Mouse (Mus musculus) adrenal gland, postnatal 25 days (tissue): ENCODE results near the gene Mef2d. TPM values are rescaled to one million over a fixed set of nuclear protein-coding genes. Genes with fewer than 3 reads are reported as not detected.

Experiments
- DNase-seq: peaks from one replicate; pipeline ENCODE4 v3.0.0; 2021; ENCODE audit warnings: mixed read lengths
- long read RNA-seq: library from polyadenylated mRNA; stranded (forward); transcript quantifications from one replicate; pipeline ENCODE4 v2.0.0, GENCODE M21; 2021
- total RNA-seq: library from RNA; stranded (reverse); gene quantifications from 2 replicates; pipeline ENCODE4 v1.2.3, GENCODE M21; 2021

Gene Mef2d
- 104 TPM in 2 replicates for total RNA-seq
- long read RNA-seq, full-length matches to known transcripts: 2 of 30 reads
- long read RNA-seq, partial matches to known transcripts: 8 of 30 reads
- long read RNA-seq, other reads (novel, unspliced or antisense): 20 of 30 reads

GRCm38 (mm10) chr3:88141787-88142523 is at the start of gene Mef2d:
TSS of gene Mef2d (plus strand) at chr3:88142372.
- DNase-seq: peak; percentile 97

GRCm38 (mm10) chr3:88094126-88094525 is 48.0 kb upstream of the Mef2d start:
- DNase-seq: no peak

GRCm38 (mm10) chr3:88097666-88098065 is 44.5 kb upstream of the Mef2d start:
- no peak for DNase-seq

DNA sequence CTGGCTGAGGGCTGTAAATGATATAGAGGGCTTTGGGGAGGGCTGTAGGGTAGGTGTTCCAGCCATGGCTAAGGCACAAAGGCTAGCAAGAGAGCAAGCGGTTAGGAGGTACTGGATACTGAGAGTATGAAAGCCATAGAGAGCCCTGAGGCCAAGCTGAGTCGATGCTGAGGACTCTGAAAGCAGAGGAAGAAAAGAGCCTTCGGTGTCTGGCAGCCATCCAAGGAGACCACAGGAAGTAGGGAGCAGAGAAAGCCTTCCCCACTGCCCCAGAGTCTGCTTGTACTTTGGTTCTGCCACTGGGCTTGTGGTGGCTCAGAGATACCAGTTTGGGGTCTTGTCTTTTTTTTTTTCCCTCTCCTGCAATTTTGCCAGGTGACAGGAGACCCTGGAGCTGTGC is 41.9 kb upstream of the Mef2d start:
- DNase-seq: no peak

DNA sequence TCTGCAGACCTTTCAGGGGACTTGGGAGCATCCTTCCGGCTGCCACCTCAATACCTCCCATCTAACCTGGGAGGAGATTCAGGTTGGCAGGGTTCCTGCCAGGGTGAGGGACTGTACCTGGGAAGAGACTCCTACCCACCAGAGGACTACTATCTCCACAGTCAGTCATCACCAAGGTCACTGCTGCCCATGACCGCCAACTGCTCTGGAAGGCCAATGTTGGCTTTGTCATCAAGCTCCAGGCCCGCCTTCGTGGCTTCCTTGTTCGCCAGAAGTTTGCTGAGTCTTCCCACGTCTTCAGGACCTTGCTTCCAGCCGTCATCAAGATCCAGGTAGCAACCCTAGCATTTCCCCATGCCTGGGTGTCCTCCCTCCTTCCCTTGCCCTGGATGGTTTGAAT is 40.4 kb upstream of the Mef2d start:
- DNase-seq: peak; percentile 30

DNA sequence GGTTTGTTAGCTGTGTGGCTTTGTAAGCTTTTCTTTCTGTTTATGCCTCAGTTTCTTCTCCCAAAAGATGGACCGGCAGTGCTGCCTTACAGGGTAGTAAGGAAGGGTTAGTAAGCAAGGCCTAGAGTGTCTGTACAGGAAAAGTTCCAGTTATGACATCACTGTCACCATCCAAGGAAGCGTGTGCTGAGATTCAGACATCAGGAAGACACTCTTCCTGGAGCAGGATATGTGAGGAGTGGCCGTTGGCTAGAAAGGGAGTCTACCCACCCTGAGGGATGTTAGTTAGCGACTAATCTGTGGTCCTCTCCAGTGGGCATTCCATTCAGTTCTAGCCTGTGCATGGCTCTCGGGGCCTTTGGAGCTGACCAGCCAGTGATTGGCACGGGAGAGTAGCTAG is 40.0 kb upstream of the Mef2d start:
- no peak for DNase-seq

GRCm38 (mm10) chr3:88102611-88103010 is 39.6 kb upstream of the Mef2d start:
- DNase-seq: no peak

GRCm38 (mm10) chr3:88106126-88106525 is 36.0 kb upstream of the Mef2d start:
- no peak for DNase-seq

GRCm38 (mm10) chr3:88109126-88109525 is 33.0 kb upstream of the Mef2d start:
- DNase-seq: no peak

DNA sequence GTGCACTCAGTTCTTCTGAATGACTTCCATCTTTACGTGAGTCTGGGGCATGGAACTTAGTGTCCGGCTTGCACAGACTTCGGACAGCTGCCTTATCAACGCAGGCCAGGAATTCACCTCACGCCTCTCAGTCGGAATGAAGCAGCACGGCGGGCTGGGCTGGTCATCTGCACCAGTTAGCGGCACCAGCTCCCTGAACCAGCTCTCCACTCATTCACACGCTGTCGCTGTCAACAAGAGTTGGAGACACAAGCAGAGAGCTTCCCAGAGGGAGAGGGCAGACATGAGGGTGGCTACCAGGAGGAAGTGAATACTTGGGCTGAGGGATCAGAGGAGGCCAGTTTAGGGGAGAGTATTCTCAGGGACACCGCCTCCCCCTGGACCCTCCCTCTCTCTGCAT is 27.8 kb upstream of the Mef2d start:
- DNase-seq: no peak

- DNase-seq: no peak
Measured at GRCm38 (mm10) chr3:88120117-88120651, 22.0 kb upstream of the Mef2d start.

DNA sequence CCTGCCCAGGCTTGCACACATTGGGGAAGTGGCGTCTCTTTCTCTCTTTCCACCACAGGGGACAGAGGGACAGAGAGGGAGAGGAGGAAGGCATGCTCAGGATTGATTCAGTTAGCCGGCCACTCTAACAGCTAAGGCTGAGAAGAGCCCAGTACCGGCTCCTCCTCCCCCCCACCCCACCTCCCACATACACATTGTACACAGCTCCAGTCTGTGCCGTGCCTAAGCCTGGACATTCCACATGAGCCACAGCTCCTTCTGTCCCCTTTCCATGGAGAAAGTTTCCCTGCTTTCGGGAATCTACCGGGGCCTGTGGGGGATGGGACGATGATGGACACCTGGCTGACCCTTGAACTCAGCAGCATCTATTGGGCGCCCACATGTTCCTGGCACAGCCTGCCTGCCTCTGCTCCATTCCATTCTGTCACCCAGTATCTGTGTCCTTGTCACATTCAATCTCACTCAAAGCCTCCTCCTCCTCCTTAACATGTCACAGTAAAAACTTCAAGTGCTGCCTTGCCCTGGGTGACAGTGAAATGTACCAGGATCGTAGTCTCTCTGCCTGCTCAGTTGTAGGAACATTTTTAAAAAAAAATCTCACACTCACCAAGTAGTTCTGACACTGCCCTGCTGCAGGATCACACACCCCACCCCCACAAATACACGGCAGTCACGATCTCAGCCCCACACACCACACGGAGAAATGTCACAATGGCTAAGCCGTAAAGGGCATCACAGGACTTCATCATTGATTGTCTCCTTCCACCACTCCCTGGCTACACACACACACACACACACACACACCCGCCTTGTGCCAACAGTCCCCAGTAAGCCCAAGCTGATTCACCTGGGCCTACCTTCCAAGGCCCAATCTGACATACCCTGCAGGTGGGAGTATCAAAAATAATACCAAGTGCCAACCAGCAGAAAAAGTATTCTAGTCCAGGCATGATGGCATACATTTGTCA is 20.7 kb upstream of the Mef2d start:
- no peak for DNase-seq

DNA sequence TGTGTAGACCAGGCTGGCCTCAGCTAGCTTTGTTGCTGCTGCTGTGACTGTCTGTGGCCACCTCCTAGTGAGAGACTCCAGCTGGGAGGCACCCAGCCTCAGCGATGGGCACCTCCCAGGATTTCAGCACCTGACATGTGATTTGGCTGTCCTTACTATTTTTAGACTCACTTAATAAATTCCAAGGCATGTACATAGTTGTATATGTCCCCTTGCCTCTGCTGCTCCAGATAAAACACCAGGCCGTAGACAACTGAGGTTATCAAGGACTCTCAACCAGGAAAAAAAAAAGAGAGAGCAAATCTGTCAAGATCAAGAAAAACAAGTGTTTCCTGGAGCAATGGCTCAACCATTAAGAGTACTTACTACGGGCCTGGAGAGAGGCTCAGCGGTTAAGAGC is 17.0 kb upstream of the Mef2d start:
- DNase-seq: no peak

- peak; percentile 40 for DNase-seq
Measured at GRCm38 (mm10) chr3:88126181-88126580, 16.0 kb upstream of the Mef2d start.

DNA sequence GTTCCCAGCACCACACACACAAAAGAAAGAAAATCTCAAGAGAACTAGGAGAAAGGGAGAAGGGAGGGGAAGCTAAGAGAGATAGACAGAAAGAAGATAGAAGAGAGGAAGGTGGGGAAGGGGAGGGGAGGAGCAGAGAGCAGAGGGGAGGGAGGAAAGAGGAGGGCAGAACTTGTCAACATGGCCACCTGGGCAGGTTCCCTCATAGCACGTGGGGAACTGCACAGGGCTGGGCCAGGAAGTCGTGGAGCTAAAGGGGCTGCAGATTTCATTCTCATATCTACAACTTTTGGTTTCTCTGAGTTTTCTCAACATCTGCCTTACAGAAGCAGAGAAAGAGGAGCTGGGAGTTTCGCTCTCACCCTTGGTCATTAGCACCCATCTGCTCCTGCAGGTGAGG is 14.5 kb upstream of the Mef2d start:
- DNase-seq: no peak

- no peak for DNase-seq
Measured at GRCm38 (mm10) chr3:88128056-88128455, 14.1 kb upstream of the Mef2d start.

GRCm38 (mm10) chr3:88129006-88129405 is 13.2 kb upstream of the Mef2d start:
- DNase-seq: no peak

GRCm38 (mm10) chr3:88131071-88131470 is 11.1 kb upstream of the Mef2d start:
- DNase-seq: peak; percentile 36

DNA sequence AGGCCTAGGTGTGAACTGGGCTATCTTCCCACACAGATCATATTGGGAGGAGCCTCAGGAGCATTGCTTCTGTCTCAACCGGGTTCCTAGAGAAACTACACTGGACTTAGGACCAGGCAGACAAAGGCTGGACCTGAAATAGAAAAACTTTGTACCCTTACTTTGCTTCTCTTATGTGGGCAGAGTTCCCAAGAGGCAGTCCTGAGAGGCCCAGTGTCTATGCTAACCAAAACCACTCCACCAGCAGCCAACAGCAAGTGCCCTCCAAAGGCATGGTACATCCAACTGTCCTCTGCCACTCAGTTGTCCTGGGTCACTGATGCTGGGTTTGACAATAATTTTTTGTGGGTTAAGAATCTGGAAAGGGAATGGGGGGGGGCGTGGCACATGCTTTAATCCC is 9.7 kb upstream of the Mef2d start:
- no peak for DNase-seq

GRCm38 (mm10) chr3:88133187-88133771 is 8.9 kb upstream of the Mef2d start:
- DNase-seq: no peak

DNA sequence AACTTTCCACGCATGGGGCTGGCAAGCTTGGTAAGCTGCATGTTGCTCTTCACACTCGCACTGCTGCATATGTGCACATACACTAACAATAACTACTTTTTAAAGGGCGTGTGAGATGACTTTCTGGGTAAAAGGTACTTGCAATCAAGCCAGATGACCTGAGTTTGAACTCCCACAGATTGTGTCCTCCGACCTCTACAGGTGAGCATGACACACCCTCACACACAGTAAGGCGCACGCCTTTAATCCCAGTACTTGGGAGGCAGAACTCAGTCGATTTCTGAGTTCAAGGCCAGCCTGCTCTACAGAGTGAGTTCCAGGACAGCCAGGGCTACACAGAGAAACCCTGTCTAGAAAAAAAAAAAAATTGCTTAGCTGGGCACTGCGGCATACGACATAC is 5.8 kb upstream of the Mef2d start:
- no peak for DNase-seq

- no peak for DNase-seq
Measured at GRCm38 (mm10) chr3:88136945-88137494, 5.2 kb upstream of the Mef2d start.
